Mouse (Mus musculus) activated CD4-positive, CD25-positive, alpha-beta regulatory T cell, adult 4 months (primary cell): ENCODE results near the gene Pgf. TPM values are rescaled to one million over a fixed set of nuclear protein-coding genes. Genes with fewer than 3 reads are reported as not detected.

Experiments
- ATAC-seq: one replicate; pipeline ENCODE4 v1.8.0; 2017
- polyA plus RNA-seq, 2 experiments: library from polyadenylated mRNA; unstranded; fragments of 100-300 nt; shearing (Covaris generic); gene quantifications; one replicate each; pipeline ENCODE4 v1.2.1; 2017

Gene Pgf
- polyA plus RNA-seq, 2 experiments from 2014 or later: not detected

GRCm38 (mm10) chr12:85186361-85186760 is 8.8 kb upstream of the Pgf start:
- ATAC-seq: no peak

GRCm38 (mm10) chr12:85185810-85186209 is 8.2 kb upstream of the Pgf start:
- no peak for ATAC-seq

DNA sequence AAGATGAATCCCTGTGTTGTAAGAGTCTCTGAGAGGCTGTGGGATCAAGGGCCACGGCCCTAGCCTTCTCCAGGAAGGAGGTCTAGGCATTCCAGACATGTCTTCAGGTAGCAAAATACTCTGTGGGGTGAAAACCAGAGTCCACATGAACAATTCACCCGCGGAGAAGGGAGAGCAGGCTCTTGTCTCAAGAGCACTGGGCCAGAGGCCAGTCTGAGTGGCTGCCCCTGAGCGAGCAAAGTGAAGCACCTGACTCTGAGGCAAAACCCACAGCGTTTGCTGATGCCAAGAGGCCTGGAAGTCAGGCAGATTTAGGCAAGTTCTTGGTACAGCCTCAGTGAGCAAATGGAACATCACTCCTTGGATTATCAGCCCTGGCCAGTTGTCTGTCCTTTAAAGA is 6.5 kb upstream of the Pgf start:
- ATAC-seq: no peak

DNA sequence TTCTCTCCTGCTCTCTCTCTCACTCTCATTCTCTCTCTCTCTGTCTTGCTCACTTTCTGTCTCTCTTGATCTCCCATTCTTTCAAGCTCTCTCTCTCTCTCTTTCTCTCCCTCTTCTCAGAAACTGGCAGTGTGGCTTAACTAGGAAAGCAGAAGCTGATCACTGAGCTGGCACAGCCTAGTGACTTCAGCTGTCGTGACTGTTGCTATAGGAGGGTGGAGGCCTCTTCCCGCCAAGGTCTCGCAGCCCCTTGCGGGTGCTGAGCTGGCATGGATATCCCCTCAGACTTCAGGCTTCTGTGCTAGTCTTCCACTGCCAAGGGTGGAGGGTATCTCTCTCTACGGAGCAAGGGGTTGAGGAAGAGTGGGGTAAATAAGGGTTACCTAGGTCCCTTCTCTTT is 5.3 kb upstream of the Pgf start:
- ATAC-seq: no peak

DNA sequence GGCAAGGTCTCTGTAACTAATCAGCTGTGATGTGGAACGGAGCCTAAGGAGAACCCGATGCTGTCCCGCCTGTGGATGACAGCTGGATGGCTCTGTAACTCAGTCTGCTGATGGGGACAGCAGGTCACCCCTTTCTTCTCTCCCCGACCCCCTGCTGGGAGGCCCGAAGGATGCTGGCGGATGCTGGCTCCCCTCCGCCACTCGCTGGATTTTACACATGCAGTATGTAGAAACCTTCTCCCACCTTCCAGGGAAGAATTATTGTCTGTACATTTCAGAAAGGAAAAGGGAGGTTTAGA is 4.7 kb upstream of the Pgf start:
- no peak for ATAC-seq

DNA sequence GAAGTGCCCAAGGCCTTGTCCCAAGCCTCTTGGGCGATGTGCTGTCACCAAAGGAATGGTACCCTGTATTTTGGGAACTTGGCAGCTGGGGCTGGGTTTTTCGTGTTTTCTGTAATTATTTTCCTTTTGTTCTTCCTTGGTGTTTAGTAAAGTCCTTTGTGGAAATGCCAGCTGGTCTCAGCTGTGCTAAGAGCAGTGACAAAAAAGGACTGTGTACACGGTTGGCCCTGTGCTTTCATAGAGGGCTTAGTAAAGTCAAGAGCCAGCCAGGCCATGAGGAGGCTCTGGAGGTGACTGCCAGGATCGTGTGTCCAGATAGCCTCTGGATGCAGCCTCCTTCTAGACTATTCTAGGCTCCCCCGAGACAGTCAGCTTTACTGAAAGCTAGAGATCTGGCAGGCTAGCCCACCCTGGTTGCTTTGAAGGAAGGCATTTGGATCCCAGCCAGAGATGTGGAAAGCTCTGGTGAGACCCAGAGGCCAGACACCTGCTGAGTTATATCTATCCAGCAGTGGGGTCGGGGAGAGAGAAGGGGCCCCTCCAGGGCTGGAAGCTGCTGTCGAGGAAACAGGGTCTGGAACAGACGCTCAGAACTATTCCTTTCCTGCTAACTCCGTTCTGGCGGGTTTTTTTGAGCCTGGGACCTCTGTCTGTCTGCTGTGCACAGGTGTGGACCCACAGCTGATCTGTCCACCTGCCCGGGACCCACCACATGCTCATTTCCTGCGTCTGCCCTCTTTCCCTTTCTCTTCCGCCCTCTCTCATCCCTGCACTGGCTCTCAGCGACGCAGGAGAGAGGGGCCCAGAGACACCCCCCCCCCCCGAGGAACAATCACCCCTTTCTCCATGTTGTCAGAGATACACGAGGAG is 4.1 kb upstream of the Pgf start:
- no peak for ATAC-seq

DNA sequence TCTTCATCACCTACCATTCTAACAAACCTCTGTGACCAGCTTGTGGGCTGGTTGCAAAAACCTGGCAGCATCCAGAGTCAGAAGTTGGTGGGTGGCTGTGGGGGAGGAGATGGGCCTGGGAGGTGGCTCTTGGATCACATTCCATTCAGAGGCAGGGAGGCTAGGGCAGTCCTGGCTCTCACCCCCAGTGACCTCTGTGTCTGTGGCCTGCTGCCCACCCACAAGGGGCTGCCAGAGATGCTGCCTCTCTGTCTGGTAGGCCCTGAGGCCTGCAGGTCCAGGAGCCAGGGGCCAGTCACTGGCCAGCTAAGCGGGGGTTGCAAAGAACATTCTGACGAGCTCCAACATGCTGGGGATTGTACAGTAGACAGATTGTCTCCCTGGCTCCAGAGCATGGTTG is 704 bp upstream of the Pgf start:
- no peak for ATAC-seq

- peak; percentile 49 for ATAC-seq
Observed at GRCm38 (mm10) chr12:85176846-85177523, 605 bp downstream of the Pgf start.

- ATAC-seq: no peak
Observed at GRCm38 (mm10) chr12:85175926-85176845, 1.4 kb downstream of the Pgf start.

DNA sequence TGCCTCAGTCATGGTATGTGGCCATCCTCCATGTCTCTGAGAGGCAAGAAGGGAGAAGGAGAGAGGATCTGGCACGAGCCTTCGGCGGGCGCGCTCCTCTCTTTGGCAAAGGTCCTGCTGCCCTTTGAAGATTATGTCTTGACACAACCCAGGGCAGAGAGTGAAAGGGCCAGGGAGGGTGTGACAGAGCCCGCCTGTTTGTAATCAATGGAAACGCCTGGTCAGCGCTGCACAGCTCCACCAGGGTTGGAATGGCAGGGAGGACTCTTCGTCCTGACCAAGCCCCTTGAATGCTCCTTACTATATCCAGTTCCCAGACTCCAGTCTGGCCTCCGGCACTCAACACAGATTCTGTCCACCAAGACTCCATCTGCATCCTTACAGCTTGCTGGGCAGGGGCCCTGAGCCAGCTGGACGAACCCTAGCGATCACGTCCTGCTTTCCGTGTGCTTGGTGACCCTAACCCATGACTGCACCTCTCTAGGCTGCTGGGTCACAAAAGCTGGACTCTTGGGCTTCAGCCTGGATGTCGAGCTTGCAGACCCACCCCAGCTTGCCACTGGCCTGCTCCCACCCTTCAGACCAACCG is 2.4 kb downstream of the Pgf start:
- ATAC-seq: no peak

DNA sequence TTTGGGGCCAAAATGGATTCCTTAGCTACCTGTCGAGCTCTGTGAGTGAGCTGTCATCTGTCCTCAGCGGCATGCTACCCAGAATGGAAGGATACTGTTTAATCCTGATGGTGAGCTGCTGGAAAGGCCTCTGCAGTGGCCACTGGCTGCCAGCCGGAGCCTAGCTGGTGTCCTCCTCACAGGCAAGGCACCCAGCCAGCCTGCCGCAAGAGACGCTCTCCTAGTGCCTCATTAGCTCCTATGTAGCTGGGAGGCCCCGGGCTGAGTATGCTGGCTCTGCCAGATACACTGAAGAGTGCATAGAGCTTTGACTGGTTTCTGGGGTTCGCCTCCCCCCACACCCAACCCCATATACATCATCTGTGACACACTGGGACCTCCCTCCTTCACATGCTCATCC is 3.6 kb downstream of the Pgf start:
- no peak for ATAC-seq

- no peak for ATAC-seq
Observed at GRCm38 (mm10) chr12:85170948-85171307, 6.7 kb downstream of the Pgf start.

DNA sequence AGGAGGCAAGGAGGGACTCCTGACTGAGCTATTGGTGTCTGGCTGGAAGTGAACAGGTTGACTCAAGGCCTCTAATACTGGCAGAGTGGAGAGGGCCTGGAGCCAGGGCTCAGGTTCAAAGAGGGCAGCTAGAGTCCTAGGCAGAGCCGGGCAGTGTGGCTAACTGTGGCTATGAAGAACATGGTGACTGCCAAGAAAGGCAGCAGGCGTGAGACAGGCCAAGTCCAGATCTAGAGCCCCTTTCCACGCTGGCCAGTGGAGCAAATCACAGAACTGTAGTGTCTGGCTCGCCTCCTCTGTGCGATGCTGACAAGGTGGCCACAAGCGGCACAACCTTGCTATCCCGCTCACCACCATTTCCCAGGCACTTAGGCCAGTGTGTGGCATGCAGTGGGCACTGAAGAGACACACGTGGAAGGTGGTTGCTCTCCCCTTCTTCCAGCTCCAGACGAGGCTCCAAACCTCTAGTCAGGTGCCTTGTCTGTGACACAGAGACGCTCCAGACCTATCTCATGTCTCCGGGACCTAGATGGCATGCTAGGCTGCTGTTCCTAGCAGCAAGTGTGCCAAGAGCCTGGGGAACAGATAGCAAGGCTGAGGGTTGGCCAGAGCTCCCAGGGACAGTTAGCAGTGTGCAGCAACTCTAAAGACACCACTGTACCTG is 7.2 kb downstream of the Pgf start:
- no peak for ATAC-seq

DNA sequence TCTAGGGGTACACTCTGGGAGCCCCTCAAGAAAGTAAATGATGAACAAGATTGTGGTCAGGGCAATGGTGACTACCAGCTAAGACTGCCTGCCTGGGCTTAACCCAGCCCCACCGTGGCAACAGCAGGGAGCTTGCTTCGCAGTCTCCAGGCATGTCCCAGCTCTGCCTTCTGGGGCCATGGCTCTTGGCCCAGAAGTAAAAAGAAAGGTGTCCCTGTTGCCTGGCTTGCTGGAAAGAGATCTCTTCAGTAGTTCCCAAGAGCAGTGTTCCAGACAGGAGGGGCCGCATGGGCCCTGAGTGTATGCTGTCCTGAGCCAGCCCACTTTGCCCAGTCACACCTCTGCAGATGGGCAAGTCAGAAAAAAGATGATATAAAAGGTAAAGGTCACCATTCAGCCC is 7.7 kb downstream of the Pgf start:
- ATAC-seq: no peak

DNA sequence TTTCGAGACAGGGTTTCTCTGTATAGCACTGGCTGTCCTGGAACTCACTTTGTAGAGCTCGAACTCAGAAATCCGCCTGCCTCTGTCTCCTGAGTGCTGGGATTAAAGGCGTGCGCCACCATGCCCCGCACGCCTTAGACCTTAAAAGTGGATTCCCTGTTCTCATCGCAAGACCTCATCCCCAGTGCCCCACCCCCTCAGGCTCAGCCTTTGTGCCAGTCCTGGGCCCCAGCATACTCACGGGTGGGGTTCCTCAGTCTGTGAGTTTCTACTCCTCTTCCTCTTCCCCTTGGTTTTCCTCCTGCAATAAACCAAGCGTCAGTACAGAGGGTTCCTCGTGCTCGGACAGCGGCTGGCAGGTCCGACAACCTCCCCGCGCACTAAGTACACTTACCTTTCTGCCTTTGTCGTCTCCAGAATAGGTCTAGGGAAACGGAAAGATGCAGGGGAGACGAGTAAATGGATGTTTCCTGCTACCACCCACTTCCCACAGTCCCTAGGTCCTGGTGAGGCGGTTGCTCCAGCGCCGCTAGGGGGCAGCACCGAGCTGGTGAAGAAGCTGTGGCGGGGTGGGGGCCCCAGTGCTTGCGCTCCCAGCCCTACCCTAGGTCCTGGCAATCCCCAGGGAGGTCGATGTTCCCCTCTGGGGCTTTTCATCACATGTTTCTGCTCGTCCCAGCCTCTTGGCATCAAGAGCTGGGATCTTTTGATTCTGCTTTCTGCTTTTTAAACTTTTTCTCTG is 8.3 kb downstream of the Pgf start:
- peak; percentile 83 for ATAC-seq

DNA sequence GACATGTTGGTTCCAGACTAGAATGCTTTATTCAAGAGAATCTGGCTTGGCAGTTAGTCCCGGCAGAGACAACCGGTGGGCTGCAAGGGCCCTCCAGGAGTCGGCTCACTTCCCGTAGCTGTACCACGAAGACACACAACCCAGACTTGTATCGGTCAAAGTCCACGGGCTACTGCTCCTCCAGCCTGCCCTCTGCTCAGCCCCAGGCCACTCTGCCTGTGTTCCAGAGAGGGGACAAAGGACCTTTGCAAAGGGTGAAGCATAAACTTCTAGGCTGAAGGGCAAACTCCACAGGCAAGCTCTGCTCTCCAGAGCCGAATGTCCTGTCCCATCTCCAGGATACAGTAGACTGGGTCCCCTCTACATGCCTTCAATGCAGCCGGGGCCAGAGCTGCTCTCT is 11.0 kb downstream of the Pgf start:
- ATAC-seq: no peak

- no peak for ATAC-seq
Observed at GRCm38 (mm10) chr12:85164996-85165395, 12.6 kb downstream of the Pgf start.

- no peak for ATAC-seq
Observed at GRCm38 (mm10) chr12:85159592-85159991, 18.0 kb downstream of the Pgf start.

GRCm38 (mm10) chr12:85158801-85159200 is 18.8 kb downstream of the Pgf start:
- ATAC-seq: no peak

DNA sequence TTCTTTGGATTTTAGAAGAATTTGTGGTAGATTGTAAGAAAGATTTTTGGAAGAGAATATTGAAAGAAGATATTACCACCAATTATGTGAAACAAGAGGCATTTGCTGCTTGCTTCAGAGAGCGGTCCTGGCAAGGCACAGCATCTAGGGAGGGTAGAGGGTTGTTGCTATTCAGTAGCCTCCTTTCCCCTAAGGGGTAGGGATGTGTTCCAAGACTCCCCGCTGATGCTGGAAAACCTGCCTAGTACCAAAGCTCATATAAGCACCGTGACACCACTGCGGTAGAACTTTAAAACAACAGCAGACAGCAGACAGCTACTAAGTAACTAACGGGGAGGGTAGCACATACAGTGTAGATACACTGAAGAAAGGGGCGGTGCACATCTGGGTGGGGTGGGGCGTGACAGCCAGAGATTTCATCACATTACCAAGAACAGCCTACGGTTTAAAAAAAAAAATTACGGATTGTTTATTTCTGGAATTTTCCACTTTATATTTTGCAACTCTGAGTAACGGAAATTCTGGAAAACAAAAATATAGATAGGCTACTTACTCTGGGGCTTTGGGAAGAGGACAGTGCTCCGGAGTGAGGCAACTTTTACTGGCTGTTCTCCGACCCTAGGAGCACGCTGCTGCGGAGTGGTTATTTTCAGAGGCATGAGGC is 19.7 kb downstream of the Pgf start:
- no peak for ATAC-seq

DNA sequence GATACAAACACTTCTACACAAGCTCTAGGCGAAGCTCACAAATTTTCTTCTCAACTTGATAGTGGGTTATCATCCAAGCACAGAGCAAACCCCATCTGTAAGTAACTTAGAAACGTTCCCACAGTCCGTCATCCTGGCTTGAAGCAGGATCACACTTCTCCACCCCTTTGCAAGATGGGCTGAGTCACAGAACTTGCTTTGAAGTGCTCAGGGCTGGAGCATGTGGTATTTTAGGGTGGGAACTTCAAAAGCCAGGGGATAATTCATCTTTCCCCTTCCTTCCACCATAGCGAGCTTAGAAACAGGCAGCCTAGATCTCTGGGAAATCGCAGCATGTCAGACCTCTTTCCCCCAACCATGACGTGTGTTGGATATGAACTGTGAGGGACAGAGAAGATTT is 21.3 kb downstream of the Pgf start:
- ATAC-seq: no peak
